Mouse (Mus musculus): ENCODE data around the gene Man2b1.
"Not testable (repeated sequence)": the region's sequence is repeated elsewhere in the genome, so short reads cannot be mapped to it uniquely, and the experiment has no call there.

Gene Man2b1

DNA sequence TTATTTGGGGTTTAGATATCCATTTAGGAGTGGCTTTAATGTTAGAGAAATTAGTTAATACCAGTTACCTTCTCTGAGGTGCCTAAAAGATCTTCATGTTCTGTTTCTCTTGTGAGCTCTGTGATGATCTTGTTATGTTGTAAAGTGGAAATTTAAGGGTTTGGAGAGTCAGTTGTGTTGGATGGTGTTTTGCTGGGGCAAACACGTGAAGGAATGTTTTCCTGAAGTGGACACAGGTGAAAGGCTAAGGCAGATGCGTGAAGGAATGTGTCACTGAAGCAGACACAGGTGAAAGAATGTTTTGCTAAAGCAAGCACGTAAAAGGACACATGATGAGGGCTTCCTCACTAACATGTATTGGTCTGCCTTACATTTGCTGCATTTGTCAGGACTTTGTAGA is 39.9 kb downstream of the Man2b1 start, which contains the start of gene Zfp791:
TSS of gene Zfp791 (minus strand) at position 101 of the 400 bp plus-strand sequence.
- DNase-seq: no peak

DNA sequence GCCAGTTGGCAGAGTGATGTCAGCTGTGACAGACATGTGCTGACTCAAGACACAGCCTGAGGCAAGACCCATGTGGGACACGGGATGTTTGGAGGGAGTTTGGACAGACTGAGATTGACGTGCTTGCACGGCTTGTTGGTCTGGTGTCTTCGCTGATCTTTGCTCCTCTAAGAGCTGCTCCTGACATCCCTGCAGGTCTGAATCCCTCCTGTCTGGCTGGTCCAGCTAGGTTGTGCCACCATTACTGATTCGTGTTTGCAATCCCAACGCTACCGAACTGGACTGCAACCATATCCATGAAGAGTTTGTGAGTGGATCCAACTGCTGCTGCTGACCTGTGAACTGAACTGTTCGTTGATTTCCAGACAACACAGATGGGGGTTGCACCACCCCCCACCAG is 40.6 kb downstream of the Man2b1 start:
- no peak for DNase-seq

DNA sequence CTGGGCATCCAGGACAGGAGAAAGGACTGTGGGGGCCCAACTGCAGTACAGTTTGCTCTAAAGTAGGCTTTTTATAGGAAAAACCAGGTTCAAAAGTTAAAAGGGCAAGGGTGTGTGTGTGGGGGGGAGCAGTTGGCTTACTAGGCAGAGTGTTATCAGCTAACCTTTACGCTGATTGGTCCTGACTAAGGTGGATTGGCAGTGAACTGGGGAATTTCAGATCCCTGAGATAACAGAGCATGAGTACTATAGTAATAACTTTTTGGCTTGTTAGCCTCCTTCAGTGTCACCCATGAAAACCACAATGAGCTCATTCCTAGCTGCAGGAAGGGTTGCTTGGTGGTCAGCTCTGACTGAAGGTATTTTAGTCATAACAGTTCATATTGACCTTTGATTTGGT is 49.3 kb downstream of the Man2b1 start:
- DNase-seq: no peak

DNA sequence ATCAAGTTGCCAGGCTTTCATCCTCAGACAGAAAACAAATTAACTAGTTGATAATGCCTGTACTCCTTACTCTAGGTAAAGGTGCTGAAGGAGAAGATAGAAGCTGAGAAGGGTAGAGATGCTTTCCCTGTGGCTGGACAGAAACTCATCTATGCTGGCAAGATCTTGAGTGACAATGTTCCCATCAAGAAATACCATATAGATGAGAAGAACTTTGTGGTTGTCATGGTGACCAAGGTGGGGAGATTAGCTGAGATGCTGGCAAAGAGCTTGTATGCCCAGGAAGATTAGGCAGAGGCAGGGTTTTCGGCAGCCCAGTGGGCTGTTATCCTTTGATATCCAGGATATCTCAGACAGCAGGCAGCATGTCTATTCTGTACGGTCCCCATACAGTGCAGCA is 52.6 kb downstream of the Man2b1 start:
- not testable (repeated sequence) for DNase-seq

DNA sequence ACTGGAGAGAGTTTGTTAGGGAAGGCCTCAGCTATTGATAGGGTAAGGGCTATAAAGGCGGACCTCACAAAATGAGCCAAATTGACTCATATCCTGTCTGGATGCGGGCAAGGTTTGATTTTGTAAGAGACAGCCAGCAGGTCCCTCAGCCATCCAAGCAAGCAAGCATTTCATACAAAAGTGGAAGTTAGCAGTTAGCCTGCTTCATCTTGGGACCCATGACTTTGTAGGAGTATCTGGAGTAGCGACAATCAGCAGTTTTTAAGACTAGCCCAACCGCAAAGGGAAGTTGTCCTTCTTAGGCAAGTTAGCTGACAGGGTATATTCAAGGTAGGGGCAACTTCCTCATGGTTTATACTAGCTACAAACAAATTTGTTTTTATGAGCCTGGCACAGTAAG is 59.4 kb downstream of the Man2b1 start:
- DNase-seq: no peak
